Mouse (Mus musculus) left cerebral cortex, adult 8-10 months (tissue): ENCODE measurements around the gene Socs2. TPM values are rescaled to one million over a fixed set of nuclear protein-coding genes. Genes with fewer than 3 reads are reported as not detected.

Source experiments
- DNase-seq, 2 experiments: peaks; one replicate each; pipeline ENCODE4 v3.0.0; 2022; ENCODE audit warnings: low spot score in 2 of 2
- total RNA-seq, 4 experiments: library from RNA; stranded (reverse); gene quantifications; 2 replicates each; pipeline ENCODE4 v1.2.4; 2022

Socs2 gene
- total RNA-seq, result 10 to 100 TPM; 26.5 to 29.7 (median 27.7) TPM

DNA sequence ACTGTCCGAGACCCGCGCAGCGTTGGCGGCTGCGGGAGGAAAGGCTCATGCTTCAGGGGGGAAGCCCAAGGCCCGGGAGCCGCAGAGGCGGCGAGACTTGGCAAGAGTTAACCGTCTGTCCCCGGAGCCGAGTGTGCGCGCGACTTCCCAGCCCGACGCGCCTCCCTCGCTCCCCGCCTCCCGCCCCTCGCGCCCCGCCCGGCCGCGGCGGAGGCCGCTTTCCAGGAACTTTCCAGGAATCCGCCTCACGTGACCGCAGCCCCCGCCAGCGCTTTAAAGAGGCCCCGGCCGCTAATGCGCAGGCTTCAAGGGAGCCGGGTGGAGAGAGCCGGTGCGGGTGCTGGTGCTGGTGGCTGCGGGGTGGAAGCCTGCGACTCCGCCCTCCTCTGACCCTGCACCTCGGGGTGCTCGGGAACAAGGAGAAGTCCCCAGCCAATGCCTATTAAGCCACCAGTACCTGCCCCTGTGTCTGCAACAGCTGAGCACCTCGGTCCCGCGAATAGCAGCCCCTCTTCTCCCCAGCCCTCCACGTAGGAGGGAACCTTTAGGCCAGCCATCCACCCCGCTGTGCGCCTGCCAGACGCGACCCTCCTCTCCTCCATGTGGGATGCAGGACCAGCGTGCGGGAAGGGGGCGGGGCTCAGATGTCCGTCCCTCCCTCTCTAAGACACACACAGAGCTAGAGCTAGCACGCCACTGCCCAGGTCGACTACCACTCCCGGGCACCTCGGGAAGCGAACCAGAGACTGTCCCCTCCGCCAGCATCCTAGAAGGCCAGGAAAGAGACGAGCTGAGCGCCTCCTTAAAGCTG lies at the start of gene Socs2:
Gene Socs2 (minus strand): TSS at position 496 of the 811 bp plus-strand sequence.
- DNase-seq, result peak; percentile 78 to 87

DNA sequence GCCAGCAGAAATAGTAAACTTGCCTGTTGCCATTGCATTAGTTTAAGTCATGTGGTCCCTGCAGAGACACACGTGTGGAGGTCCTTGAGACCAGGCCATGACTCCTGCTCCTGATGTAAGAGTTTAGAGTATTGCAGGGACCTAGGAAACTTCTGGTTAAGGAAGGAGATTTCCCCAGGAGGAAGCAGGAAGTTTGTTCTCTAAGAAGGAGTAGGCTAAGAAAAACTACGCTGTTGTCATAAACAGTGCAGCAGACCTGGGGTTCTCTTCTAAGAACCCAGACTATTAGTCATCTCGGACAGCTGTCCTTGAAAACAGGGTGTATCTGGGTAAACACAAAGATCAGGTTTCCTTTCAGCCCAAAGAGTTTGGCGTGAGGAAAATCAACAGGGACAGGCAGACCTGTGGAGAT lies 48.5 kb upstream of the Socs2 start:
- DNase-seq, result no peak

DNA sequence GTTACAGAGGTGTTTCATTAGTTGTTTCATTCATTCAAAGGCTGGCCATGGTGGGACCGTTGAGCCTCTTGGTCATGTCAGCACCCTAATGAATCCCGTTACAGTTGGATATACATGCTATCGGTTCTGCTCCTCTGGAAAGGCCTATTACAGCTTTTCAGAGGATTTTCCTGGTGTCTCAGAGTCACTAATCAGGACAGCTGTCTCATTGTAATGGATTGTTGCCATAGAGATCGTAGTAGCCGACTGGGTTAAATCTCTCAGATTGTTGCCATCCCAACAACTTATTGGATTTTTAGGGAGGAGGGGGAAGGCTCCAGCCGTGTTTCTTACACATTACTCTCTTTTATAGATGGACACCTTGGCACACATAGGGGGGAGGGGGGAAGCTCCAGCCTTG lies 47.5 kb upstream of the Socs2 start:
- DNase-seq, result no peak

DNA sequence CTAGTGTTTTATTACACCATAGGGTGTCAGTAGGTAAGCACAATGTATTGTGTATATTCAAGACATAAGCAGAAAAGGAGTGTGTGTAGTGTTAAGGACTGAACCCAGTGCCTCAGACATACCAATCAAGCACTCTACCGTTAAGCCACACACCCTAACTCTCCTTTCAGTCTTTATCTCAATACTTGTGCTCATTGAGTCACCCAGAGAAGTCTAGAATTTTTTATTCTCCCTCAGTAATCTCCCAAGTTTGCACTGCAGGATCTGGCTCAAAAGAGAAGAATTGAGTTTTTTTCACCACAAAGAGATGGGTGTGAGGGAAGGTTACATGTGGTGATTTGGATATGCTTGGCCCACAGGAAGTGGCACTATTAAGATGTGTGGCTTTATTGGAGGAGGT lies 45.3 kb upstream of the Socs2 start:
- DNase-seq, result no peak

DNA sequence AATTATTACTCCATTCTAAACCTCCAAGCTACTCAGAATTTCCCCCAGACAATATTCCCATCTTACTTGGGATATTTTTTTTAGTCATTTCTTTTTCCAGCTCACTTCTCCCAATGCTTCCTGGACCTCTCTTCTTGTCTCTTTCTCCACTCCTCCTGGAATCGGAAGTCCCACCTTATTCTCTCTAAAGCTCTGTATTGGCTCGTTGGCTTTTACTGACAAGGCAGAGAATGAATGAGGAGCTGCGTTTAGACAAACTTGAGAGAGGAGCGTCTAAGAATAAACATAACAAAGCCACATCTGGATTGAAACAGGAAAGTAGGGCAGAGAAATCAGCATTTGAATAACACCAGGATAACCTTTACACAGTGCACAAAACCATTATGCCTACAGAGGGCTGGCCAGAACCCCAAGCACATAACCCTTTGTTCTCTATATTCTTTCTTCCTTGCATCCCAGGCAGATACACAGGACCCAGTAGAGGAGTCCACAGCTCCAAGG lies 44.1 kb upstream of the Socs2 start:
- no peak for DNase-seq

DNA sequence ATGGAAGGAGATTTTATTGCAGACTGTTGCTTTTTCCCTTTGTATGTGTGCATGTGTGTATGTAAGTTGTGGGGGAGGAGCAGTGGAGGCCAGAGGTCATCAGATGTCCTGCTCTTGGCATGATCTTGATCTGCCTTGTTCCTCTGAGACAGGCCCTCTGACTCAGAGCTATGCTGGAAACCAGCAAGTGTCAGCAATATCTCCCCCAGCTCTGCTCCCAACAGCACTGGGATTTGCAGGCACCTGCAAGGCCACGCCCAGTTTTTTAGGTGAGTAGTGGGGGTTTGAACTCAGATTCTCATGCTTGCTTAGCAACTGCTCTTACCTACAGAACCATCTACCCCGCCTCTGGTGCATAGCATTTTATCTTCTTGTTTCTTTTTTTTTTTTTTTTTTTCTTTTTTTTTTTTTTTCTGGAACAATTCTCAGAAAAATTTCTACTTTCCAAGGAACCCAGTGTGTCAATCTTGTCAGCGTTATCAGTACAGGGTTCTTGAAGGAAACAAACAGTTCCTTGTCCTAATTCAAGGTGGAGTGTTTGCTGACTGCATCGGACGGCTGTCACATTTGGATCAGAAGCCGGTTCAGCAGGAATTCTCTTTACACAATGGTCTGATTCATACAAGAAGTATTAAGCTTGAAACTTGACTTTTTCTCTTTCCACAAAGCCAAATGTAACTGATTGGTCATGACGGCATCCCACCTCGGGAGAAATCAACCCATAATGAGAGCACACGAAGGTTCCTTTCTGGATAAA lies 41.2 kb upstream of the Socs2 start:
- no peak for DNase-seq

DNA sequence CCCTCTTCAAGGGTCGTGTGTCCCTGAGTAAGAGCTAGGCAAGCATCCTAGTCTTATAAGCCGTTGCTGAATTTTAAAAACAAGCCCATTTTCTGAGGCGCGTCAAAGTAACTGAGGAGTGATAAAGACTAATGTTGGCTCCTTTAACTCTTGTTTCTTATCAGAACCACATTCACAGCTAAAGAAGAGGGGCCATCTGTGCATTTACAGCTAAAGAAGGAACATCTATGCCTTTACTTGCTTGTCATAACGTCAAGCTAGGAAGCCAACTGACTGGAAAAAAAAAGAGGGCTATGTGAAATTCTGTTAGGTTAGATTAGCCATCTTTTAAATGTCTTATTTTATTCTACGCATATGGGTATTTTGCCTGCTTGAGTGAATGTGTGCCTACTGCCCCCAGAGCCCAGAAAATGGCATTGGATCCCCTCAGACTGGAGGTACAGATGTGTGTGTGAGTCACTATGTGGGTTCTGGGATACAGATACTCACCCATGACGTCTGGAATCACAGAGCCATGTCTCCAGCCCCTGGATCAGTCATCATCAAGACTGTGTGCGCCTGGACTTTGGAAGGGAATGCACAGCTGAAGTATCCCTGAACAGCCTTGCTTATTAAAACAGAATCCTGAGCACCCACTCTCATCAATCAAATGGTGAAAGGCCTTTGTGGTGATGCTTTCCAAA lies 40.5 kb upstream of the Socs2 start:
- no peak for DNase-seq

DNA sequence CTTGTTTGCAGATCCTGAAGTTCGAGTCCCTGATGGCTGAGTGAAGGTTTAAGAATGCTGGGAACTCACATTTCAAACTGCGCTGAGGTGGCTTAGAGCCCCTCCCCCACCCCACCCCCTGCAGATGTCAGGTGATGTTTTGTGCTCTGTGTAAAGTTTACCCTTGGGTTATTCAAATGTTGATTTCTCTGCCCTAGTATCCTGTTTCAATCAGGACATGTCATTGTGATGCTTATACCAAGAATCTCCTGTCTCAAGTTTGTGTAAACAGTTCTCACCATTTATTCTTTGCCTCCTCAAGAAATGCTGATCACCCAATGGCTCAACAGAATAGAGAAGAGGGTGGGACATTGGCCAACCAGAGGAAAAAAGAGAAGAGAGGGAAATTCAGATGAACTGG lies 39.1 kb upstream of the Socs2 start:
- no peak for DNase-seq

DNA sequence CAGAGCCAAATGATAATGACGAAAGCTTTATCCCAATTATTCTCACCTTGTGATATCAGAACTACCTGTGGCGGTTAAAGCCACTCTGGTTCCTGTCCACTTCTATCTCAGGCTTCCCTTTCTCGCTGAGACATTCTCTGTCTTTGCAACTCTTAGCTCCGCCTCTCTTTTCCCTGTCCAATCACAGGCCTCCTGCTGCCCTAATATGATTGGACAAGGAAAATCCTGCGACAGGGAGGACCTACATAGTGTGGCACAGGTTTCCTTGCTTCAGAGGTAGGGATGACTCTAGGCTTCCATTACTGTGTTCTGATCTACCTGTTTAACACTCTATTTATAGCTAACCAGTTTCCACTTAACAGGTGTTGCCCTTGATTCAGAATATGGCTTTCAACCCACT lies 36.3 kb upstream of the Socs2 start:
- DNase-seq, result no peak

DNA sequence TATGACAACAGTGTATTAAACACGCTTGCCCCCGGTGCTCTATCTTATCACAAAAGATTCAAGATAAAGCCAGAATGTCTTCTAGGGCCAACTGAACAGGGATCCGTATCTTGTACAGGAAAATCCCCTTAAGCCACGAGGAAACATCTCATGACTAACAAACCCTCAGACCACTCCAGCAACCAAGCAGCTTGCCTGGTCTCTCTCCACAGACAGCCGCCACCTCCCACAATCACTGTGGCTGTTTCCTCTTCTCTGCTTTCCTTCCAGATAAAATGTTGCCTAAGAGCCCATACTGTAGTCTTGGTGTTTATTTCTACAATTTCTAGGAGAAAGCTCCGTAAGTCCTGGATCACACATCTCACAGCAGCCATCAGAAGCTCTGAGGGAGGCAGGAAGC lies 32.1 kb upstream of the Socs2 start:
- no peak for DNase-seq

DNA sequence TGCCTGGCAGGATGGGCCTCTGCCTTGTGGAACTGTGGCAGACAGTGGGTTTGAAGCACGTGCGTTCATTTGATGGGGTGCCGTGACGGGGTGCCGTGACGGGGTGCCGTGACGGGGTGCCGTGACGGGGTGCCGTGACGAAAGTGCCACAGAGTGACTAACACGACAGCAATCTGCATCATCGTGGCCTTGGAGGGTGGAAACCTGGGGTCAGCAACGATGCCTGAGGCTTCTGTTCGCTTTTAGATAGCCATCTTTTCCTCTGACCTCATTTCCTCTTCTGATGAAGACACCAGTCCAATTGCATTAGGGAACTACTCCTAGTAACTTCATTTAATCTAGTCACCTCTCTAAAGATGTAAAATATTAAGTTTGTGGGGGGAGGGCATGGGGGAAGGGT lies 31.0 kb upstream of the Socs2 start:
- no peak for DNase-seq

DNA sequence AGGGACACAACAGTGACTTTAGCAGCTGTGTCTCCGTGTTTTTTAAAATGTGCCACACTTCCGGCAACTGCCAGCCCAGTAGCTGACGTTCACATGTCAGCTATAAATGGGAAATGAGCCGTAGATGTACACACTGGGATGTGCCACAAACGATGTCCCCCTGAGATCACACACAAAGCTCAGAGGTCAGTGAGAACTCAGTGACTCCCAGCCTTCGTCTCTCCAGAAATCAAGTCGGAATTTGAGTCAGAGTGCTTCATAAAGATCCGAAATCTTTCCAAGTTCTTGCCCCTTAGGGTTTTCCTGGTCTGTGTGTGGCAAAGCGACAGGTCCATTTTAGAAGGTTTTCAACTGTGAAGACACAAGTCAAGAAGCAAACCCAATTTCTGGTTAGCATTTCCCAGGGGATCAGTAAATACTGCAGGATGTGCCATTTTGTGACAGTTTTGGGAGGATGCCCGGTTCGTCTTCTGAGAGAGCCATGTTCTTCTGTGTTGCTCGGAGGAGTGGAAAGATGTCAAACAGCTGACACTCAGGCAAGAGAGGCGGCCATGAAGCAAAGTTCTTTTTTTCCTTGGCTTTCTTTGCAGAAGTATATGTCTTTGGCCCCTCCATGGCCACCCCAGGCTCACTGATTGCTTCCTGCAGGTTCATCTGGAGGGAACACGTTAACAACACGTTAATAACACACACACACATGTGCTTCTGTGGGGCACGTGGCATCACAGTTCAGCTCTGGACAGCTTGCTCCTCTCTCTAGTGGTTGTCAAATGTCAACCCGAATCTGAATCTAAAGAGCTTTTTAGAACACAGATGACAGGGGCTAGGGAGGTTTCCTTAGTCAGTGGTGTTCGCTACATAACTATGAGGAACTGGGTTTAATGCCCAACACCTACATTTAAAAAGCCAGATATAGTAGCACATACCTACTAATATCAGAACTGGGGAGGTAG lies 28.4 kb upstream of the Socs2 start:
- DNase-seq, result no peak

DNA sequence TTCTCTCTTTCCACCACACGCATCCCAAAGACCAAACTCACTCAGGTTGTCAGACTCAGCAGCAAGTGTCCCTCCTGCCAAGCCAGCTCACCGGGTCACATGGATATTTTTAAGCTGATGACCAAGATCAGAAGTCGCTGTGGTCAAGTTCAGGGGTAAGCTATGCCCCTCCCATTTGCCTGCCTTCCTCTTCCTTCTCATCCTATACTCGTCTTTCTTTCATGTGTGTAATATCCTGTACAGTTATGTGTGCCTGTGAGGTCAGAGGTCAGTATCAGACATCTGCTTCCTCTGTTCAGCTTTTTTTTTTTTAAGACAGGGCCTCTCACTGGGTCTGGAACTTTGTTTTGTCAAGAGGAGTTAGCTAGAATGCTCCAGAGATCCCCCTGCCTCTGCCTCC lies 25.4 kb upstream of the Socs2 start:
- no peak for DNase-seq

DNA sequence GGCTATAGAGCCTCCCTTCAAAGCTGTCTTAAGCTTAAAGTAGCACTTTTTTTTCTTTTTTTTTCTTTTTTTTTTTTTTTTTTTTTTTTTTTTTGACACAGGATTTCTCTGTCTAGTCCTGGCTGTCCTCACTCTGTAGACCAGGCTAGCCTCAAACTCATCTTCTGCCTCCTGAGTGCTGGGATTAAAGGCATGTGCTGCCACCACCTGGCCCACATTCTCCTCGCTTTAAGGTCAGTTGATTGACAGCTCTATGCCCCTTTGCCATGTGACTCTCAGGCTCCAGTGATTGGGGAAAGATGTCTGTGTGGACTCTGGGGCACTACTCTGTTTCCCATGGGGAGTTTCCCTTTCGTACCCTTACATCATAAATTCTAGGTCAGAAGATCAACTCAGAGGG lies 23.6 kb upstream of the Socs2 start:
- no peak for DNase-seq

DNA sequence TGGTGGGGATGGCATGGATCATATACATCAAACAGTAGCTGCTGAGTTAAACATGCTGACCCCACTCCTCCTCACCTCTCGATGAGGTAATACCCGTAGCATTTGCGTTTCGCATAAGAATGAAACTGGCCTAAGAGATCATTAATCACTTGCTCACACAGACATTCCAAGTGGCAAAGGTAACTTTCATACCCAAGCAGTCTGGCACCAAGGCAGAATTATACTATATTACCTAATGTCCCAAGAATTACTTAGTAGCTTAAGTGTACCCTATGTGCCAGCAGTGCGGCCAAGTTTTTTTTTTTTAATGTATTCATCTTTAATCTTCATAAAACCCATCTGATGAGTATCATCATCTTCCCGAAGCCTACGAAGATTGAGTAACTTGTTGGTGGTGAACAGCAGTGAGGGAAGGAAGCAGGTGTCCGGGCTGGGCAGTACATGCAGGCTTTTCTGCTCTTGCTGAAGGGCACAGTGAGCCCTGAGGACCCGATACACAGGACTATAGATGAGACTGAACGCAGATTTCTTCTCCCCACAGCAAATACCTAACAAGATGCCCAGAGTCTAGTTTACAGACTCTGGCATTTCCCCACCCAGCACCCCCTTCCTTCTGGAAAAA lies 22.8 kb upstream of the Socs2 start:
- DNase-seq, result no peak

DNA sequence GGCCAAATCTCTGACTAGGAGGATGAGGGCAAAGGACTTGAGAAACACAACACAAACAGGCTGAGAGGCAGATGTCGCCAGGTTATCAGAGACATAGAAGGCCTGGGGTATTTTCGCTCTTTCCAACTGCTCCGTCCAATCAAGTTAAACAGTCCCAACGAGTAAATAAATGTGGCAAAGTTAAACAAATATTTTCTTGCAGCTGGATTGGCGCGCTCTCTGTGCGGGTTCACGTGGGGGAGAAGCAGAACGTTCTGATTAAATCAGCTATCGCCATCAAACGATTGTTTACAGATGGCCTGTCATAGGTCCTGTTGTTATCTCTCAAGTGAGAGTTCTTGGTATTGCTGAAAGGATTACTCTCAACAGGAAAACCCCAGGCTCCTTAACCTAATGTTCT lies 22.0 kb upstream of the Socs2 start:
- no peak for DNase-seq

DNA sequence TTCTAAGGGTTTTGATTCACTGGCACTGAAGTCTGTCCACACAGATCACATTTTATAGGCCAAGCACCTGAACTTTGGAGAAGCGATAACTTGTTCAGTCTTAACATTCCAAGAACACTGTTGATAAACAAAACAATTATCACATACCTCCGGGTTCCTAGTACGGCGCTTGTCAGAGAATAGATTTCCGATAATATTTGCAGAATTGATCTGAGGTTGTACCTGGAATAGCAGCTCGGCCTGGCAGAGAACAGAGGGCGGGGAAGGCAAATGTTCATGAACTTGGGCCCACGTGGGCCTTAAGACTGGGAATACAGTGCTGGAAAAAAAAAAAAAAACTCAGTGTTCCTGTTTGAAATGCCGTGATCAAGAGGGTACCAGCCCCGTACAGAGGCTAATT lies 13.3 kb upstream of the Socs2 start:
- no peak for DNase-seq

DNA sequence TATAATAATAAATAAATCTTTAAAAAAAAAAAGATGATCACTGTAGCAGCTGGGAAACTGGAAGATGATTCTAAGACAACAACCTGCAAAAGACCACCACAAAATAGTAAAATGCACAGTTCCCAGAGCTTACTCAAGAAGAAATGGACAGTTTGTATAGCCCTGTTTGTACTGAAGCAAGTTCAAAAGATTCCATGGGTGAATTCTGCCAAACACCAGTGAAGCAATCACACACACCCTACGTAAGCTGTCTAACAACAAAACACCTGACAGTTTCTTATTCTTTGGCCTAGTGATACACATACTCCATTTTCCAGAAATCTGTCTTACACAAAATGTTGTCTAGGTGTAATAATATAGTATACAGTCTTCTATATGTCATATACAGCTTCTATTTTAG lies 12.1 kb upstream of the Socs2 start:
- no peak for DNase-seq

DNA sequence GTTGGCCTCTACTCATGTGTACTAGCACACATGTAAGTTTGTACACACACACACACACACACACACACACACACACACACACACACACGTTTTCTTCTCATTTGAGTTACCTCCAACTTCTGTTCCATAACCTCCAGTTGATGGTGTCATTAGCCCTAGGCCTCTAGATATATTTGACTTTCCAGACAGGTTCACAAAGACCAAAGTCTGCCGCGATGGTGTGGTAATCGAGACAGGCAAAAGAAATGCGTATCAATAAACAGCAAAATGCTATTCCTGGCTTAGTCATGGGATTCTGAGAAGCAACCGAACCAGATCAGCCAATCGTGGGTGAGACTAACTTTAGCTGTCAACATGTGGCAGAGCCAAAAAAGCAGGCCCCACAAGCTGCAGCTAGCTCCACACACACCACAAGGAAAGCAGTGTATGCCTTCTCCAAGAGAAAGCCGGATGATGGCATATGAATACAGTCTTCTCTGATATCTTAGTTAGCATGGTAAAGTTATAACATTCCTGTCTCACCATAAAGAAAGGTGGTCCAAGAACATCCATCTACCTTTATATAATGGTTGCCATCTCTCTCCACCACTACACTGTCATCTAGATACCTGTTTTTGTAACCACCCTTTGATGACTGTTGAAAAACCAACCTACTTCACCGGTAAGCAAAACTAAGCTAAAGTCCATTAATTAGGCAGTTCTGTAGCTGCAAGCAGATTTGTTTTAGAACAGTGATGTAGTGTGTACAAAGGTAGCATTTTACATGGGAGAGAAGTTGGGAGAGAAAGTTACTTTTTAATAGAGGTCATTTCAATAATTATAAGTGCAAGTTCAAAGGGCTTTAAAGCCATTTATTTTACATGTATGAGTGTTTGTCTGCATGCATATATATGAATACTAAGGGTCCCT lies 9.5 kb upstream of the Socs2 start:
- no peak for DNase-seq

DNA sequence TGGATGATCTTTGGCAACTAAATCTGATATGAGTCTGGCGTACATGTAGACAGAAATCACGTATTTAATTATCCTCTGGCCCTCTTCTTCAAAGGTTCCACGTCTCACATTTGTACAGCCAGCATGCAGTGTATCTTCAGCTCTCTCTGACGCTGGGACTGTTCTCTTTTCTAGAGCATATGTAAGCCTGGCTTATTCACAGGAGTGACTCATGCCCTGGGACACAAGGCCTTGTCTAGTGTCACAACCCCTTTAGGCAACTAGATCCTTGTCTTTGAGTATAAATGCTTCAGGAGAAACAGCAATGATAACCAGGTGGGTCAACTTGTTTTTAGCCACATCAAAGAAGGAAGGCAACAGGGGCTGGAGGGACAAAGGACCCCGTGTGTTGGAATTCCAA lies 5.7 kb upstream of the Socs2 start:
- DNase-seq, result no peak
